21 mouse cellular contexts compared by ENCODE assay signal in the genomic region with DNA sequence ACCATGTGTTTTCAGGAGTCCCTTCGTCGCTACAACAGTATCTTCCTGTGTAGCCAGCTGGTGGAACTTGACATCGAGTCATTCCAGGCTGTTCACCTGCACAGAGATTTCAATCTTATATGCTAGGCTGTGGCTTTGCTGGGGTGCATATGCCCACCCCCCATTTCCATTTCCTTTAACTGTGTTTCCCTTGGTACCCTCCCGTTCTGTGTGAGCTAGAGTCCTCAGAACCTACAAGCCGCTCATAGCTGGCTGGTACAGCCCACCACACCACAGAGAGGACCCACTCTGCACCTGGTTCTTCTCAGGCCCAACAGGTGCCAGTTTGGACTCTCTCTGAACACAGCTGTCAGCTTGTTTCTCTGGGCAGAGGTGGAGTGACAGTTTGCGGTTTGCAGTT.
A peak's percentile ranks its signal among the peaks of the same experiment; 100 is the strongest.
DNase-seq lines count a peak whose midpoint lies in the region; ATAC-seq and TF ChIP-seq lines count a peak whose summit lies in the region.
"Had no signal": no experiment of that assay in that cellular context is flagged by ENCODE, and none has a peak within 500 bp of the region (broad histone marks: within the 10 kb centered on the region; RNA-seq: fewer than 3 reads in every experiment).

No protein-coding gene starts in this region.

- H3K9ac ChIP-seq in intestine, embryonic 14.5 days (ENCODE audit: low read length), result no peak overlapping the region
- no peak overlapping the region for H3K9ac ChIP-seq in intestine, embryonic 15.5 days
- H3K9ac ChIP-seq in stomach, postnatal 0 days (ENCODE audit: low read length), result no peak overlapping the region
- no peak overlapping the region for H3K9ac ChIP-seq in lung, postnatal 0 days (replicated peaks; ENCODE audit: low read depth)
- H3K9ac ChIP-seq: heart, embryonic 15.5 days; hindbrain, embryonic 12.5 days had no signal

- H3K9me3 ChIP-seq in intestine, embryonic 14.5 days (ENCODE audit: control insufficient read depth, low read length), result no peaks in the 10 kb centered on the region
- H3K9me3 ChIP-seq in intestine, embryonic 15.5 days, result no peaks in the 10 kb centered on the region
- H3K9me3 ChIP-seq in stomach, postnatal 0 days (ENCODE audit: control insufficient read depth, low read length), result peaks cover 6% of the 10 kb centered on the region; the same call in 1 of the 2 replicates
- H3K9me3 ChIP-seq in lung, postnatal 0 days (ENCODE audit: low read length), result no peaks in the 10 kb centered on the region
- H3K9me3 ChIP-seq: heart, embryonic 15.5 days had no signal

- H3K4me3 ChIP-seq in intestine, embryonic 14.5 days (ENCODE audit: low read depth, low read length), result no peak overlapping the region
- no peak overlapping the region for H3K4me3 ChIP-seq in intestine, embryonic 15.5 days (replicated peaks)
- no peak overlapping the region for H3K4me3 ChIP-seq in stomach, postnatal 0 days (ENCODE audit: low read depth, low read length)
- no peak overlapping the region for H3K4me3 ChIP-seq in lung, postnatal 0 days (ENCODE audit: low read depth, low read length)
- H3K4me3 ChIP-seq: embryonic facial prominence, embryonic 10.5 days; heart, adult 2 months; heart, embryonic 15.5 days; hindbrain, embryonic 12.5 days had no signal

- H3K36me3 ChIP-seq in intestine, embryonic 14.5 days (ENCODE audit: control insufficient read depth, insufficient read depth, low read length), result no peaks in the 10 kb centered on the region
- no peaks in the 10 kb centered on the region for H3K36me3 ChIP-seq in intestine, embryonic 15.5 days
- H3K36me3 ChIP-seq in stomach, postnatal 0 days (ENCODE audit: control insufficient read depth, insufficient read depth, low read length), result no peaks in the 10 kb centered on the region
- no peaks in the 10 kb centered on the region for H3K36me3 ChIP-seq in lung, postnatal 0 days (ENCODE audit: insufficient read depth, low read length)
- H3K36me3 ChIP-seq: embryonic facial prominence, embryonic 10.5 days; heart, embryonic 15.5 days; hindbrain, embryonic 12.5 days had no signal

- ATAC-seq in intestine, embryonic 14.5 days (replicated peaks; ENCODE audit: low FRiP score, low TSS enrichment, low read depth), result no peak
- ATAC-seq in intestine, embryonic 15.5 days, result no peak
- ATAC-seq in stomach, postnatal 0 days (ENCODE audit: low FRiP score, low TSS enrichment), result 0 out of 2 replicates have a peak, but pooled peaks have one; percentile 21
- no peak for ATAC-seq in lung, postnatal 0 days
- ATAC-seq: forebrain, embryonic 14.5 days; hindbrain, embryonic 16.5 days; Patski had no signal

- WGBS in intestine, embryonic 14.5 days, result 92% methylated on average over 6 of the region's 6 CpGs
- 94% methylated on average over 6 of the region's 6 CpGs for WGBS in intestine, embryonic 15.5 days
- 95% methylated on average over 6 of the region's 6 CpGs for WGBS in stomach, postnatal 0 days
- 91% methylated on average over 6 of the region's 6 CpGs for WGBS in lung, postnatal 0 days

- H3K4me2 ChIP-seq in intestine, embryonic 14.5 days (ENCODE audit: low read length), result no peak overlapping the region
- H3K4me2 ChIP-seq in intestine, embryonic 15.5 days (replicated peaks), result no peak overlapping the region
- H3K4me2 ChIP-seq in stomach, postnatal 0 days (replicated peaks; ENCODE audit: low read depth), result no peak overlapping the region
- no peak overlapping the region for H3K4me2 ChIP-seq in lung, postnatal 0 days (replicated peaks; ENCODE audit: low read depth, low read length)
- H3K4me2 ChIP-seq: heart, embryonic 11.5 days; heart, embryonic 15.5 days; hindbrain, embryonic 12.5 days had no signal

- H3K27ac ChIP-seq in intestine, embryonic 14.5 days (ENCODE audit: low read depth), result no peak overlapping the region
- H3K27ac ChIP-seq in intestine, embryonic 15.5 days, result no peak overlapping the region
- no peak overlapping the region for H3K27ac ChIP-seq in stomach, postnatal 0 days (replicated peaks)
- H3K27ac ChIP-seq in lung, postnatal 0 days (ENCODE audit: low read length), result no peak overlapping the region
- H3K27ac ChIP-seq: embryonic facial prominence, embryonic 10.5 days; heart, adult 2 months; heart, embryonic 15.5 days; hindbrain, embryonic 12.5 days had no signal

- no peak for TF ChIP-seq CTCF in stomach, postnatal 0 days (IDR thresholded peaks at IDR 0.05; ENCODE audit: low read depth)
- no peak for TF ChIP-seq CTCF in lung, postnatal 0 days (IDR thresholded peaks at IDR 0.05)

- TF ChIP-seq EP300 in stomach, postnatal 0 days (optimal IDR thresholded peaks at IDR 0.05), result no peak
- TF ChIP-seq EP300 in lung, postnatal 0 days (IDR thresholded peaks at IDR 0.05), result no peak

- H3K4me1 ChIP-seq in intestine, embryonic 14.5 days (replicated peaks; ENCODE audit: control insufficient read depth, insufficient read depth, low read length), result no peaks in the 10 kb centered on the region
- H3K4me1 ChIP-seq in intestine, embryonic 15.5 days (replicated peaks), result no peaks in the 10 kb centered on the region
- H3K4me1 ChIP-seq in stomach, postnatal 0 days (replicated peaks; ENCODE audit: control insufficient read depth, insufficient read depth), result no peaks in the 10 kb centered on the region
- no peaks in the 10 kb centered on the region for H3K4me1 ChIP-seq in lung, postnatal 0 days (ENCODE audit: insufficient read depth, low read depth, low read length)
- H3K4me1 ChIP-seq: embryonic facial prominence, embryonic 10.5 days; heart, embryonic 15.5 days; hindbrain, embryonic 12.5 days had no signal

- peak; percentile 35 for DNase-seq in intestine, embryonic 14.5 days (ENCODE audit: low spot score)
- DNase-seq in stomach, postnatal 0 days (ENCODE audit: low spot score), result no peak
- DNase-seq in thymus, postnatal 25 days, result peak; percentile 9
- DNase-seq in ovary, adult 18-20 months (ENCODE audit: low spot score), result no peak
- DNase-seq in lung, postnatal 0 days (ENCODE audit: low spot score), result no peak
- DNase-seq: adrenal gland, adult 2 months; adrenal gland, postnatal 25 days; cerebellum, adult 18-20 months; cerebellum, adult 9-11 months; gastrocnemius, postnatal 10 days; heart, adult 2 months; heart, postnatal 4 days had no signal

- H3K27me3 ChIP-seq in intestine, embryonic 14.5 days (replicated peaks; ENCODE audit: control insufficient read depth, insufficient read depth, low read length), result no peaks in the 10 kb centered on the region
- H3K27me3 ChIP-seq in intestine, embryonic 15.5 days (replicated peaks), result no peaks in the 10 kb centered on the region
- no peaks in the 10 kb centered on the region for H3K27me3 ChIP-seq in stomach, postnatal 0 days (ENCODE audit: control insufficient read depth, insufficient read depth, low read length)
- H3K27me3 ChIP-seq in lung, postnatal 0 days (replicated peaks; ENCODE audit: insufficient read depth, low read length), result no peaks in the 10 kb centered on the region
- H3K27me3 ChIP-seq: CH12.LX; heart, embryonic 15.5 days; hindbrain, embryonic 12.5 days; Patski had no signal

Comparison
In these comparisons a context has a peak if more than half of its experiments do, and no peak if none do; other contexts are left out.
1. DNase-seq: peak in intestine, embryonic 14.5 days (single experiment) and thymus, postnatal 25 days (single experiment); none in stomach, postnatal 0 days (single experiment), ovary, adult 18-20 months (single experiment) and lung, postnatal 0 days (single experiment).